Mouse (Mus musculus): ENCODE results near the gene Smim12. TPM values are rescaled to one million over a fixed set of nuclear protein-coding genes. Genes with fewer than 3 reads are reported as not detected.

The Smim12 gene
- total and polyA plus RNA-seq, 3 experiments = 48.3 to 60.1 TPM; not detected in 1

DNA sequence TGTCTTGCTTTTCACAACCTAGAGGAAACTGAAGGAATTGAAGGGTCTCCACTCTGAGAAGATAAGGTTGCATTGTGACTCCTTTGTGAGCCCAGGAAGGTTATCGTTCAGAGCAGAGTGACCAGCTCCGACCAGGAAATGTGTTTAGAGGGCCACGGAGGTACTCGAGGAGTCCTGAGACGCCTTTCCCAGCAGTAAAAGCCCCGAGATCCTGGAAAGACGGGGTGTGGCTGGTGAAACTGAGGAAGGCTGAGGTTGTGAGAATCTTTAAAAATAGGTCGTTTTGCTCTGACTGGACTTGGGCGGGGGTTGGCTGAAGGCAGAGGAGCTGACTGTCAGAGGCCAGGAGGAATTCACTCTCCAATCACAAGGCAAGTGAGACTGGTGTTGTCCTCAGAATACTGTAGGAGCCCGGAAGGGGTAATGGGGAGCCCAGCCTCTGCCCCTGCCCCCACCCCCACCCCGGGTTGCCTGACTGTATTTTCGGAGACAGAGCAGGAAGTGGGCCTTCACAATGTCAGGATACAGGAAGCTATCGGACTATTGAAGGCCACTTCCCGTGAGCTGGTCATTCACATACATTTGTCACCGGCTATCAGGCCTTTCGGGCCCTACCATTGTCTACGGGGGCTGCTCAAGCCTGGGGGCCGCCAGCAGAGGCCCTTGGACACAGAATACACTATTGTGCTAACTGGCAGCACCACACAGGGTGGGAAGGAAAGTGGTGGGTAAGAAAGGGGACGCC is 20.0 kb downstream of the Smim12 start:
- TF ChIP-seq RAD21 (IDR thresholded peaks at IDR 0.05; ENCODE audit: low read depth, low read length) = no peak
- TF ChIP-seq BHLHE40 (IDR thresholded peaks at IDR 0.05; ENCODE audit: borderline replicate concordance, low read depth, low read length) = no peak
- TF ChIP-seq MAFK (IDR thresholded peaks at IDR 0.05; ENCODE audit: borderline replicate concordance, low read depth, low read length) = no peak
- no peak for TF ChIP-seq USF2 (IDR thresholded peaks at IDR 0.05; ENCODE audit: borderline replicate concordance in 1 of 2, insufficient read depth in 1 of 2, low read depth in 1 of 2, low read length in 2 of 2)
- TF ChIP-seq POLR2AphosphoS5 (IDR thresholded peaks at IDR 0.05; ENCODE audit: borderline replicate concordance, low read depth, low read length) = no peak
- no peak for TF ChIP-seq MEF2A (IDR thresholded peaks at IDR 0.05; ENCODE audit: extremely low read depth, insufficient replicate concordance, low read depth, low read length, poor library complexity, severe bottlenecking)
- TF ChIP-seq CTCF (IDR thresholded peaks at IDR 0.05 in 2 of 3, conservative IDR thresholded peaks at IDR 0.05 in 1 of 3; ENCODE audit: control insufficient read depth in 1 of 3, insufficient read depth in 1 of 3, low read depth in 2 of 3, low read length in 3 of 3, poor library complexity in 1 of 3, severe bottlenecking in 1 of 3) = no peak
- no peak for TF ChIP-seq MXI1 (IDR thresholded peaks at IDR 0.05; ENCODE audit: low read depth, low read length)
- TF ChIP-seq ZMIZ1 (IDR thresholded peaks at IDR 0.05; ENCODE audit: low read depth, low read length) = no peak
- TF ChIP-seq JUND (IDR thresholded peaks at IDR 0.05; ENCODE audit: low read depth, low read length) = no peak
- no peak for TF ChIP-seq RCOR1 (IDR thresholded peaks at IDR 0.05; ENCODE audit: low read depth, low read length)
- no peak for TF ChIP-seq ZC3H11A (IDR thresholded peaks at IDR 0.05; ENCODE audit: low read depth, low read length)
- TF ChIP-seq NRF1 (IDR thresholded peaks at IDR 0.05; ENCODE audit: insufficient read depth, low read depth, low read length, poor library complexity, severe bottlenecking) = no peak
- TF ChIP-seq CHD2 (IDR thresholded peaks at IDR 0.05; ENCODE audit: low read length) = no peak
- TF ChIP-seq ZKSCAN1 (IDR thresholded peaks at IDR 0.05; ENCODE audit: low read depth, low read length) = no peak
- no peak for TF ChIP-seq ZNF384 (IDR thresholded peaks at IDR 0.05; ENCODE audit: low read depth, low read length)
- no peak for TF ChIP-seq ELF1 (IDR thresholded peaks at IDR 0.05; ENCODE audit: low read depth, low read length)
- no peak for TF ChIP-seq UBTF (IDR thresholded peaks at IDR 0.05; ENCODE audit: borderline replicate concordance, insufficient read depth, low read depth, low read length)
- no peak for TF ChIP-seq MAZ (IDR thresholded peaks at IDR 0.05; ENCODE audit: low read depth, low read length)
- TF ChIP-seq KAT2A (conservative IDR thresholded peaks at IDR 0.05; ENCODE audit: low read depth, low read length) = no peak
- H3K79me2 ChIP-seq (ENCODE audit: control insufficient read depth, insufficient read depth, low read length, poor library complexity) = no peaks in the 10 kb centered on the region
- H3K27me3 ChIP-seq (ENCODE audit: control insufficient read depth in 1 of 2, insufficient read depth in 2 of 2, low read length in 2 of 2) = no peaks in the 10 kb centered on the region
- H3K27ac ChIP-seq (ENCODE audit: control insufficient read depth, low read depth, low read length) = no peak overlapping the region
- no peak overlapping the region for H3K9ac ChIP-seq (ENCODE audit: control insufficient read depth, low read depth, low read length, poor library complexity, severe bottlenecking)
- no peaks in the 10 kb centered on the region for H3K4me1 ChIP-seq (ENCODE audit: control insufficient read depth in 1 of 2, insufficient read depth in 2 of 2, low read length in 2 of 2)
- DNase-seq (ENCODE audit: low read depth, low spot score) = no peak
- H3K9me3 ChIP-seq (replicated peaks; ENCODE audit: insufficient read depth, low read length) = no peaks in the 10 kb centered on the region
- no peak overlapping the region for H3K4me3 ChIP-seq (ENCODE audit: control insufficient read depth in 1 of 2, insufficient read depth in 1 of 2, low read depth in 2 of 2, low read length in 2 of 2)
- no peaks in the 10 kb centered on the region for H3K36me3 ChIP-seq (ENCODE audit: control insufficient read depth in 1 of 2, insufficient read depth in 2 of 2, low read length in 2 of 2)
